Mouse (Mus musculus): ENCODE results near the gene Dnah14. TPM values are rescaled to one million over a fixed set of nuclear protein-coding genes. Genes with fewer than 3 reads are reported as not detected.
"Not testable (repeated sequence)": the region's sequence is repeated elsewhere in the genome, so short reads cannot be mapped to it uniquely, and the experiment has no call there.

Gene Dnah14
- polyA plus RNA-seq, 1 experiment from 2014 or later: 0.89 TPM

GRCm38 (mm10) chr1:181733517-181733916 lies 157.2 kb downstream of the Dnah14 start:
- H3K4me1 ChIP-seq: no peaks in the 10 kb centered on the region
- no peak overlapping the region for H3K4me3 ChIP-seq
- no peak overlapping the region for H3K27ac ChIP-seq
- no peak for ATAC-seq (ENCODE audit: low FRiP score)
- WGBS: 76% methylated on average over 5 of the region's 5 CpGs
- no peaks in the 10 kb centered on the region for H3K9me3 ChIP-seq (replicated peaks)
- H3K4me2 ChIP-seq (replicated peaks): no peak overlapping the region
- H3K9ac ChIP-seq: no peak overlapping the region
- no peaks in the 10 kb centered on the region for H3K36me3 ChIP-seq
- no peaks in the 10 kb centered on the region for H3K27me3 ChIP-seq

DNA sequence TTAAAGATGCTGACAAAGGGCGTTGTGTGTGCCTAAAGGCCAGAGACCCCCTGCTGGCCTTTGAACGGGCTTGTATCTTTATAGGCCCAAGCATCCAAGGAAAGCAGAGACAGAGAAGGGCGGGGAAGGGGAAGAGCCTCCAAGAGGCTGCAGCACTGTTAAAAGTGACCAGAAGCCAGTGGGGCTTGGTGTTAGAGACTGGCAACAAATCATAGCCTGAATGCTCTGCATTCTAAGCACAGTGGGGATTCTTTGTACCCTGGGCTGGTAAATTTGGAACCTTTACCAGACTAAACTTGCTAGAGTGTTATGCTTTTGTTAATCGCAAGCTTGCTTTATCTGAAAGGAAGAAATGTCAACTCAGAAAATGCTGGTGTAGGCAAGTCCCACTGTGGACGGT lies 163.9 kb downstream of the Dnah14 start:
- ATAC-seq (ENCODE audit: low FRiP score): no peak
- H3K4me2 ChIP-seq (replicated peaks): no peak overlapping the region
- H3K36me3 ChIP-seq: no peaks in the 10 kb centered on the region
- H3K4me3 ChIP-seq: no peak overlapping the region
- H3K27ac ChIP-seq: no peak overlapping the region
- peaks cover 7% of the 10 kb centered on the region; the same call in 1 of the 2 replicates for H3K4me1 ChIP-seq
- no peaks in the 10 kb centered on the region for H3K27me3 ChIP-seq
- no peaks in the 10 kb centered on the region for H3K9me3 ChIP-seq (replicated peaks)
- 40% methylated on average over 5 of the region's 5 CpGs for WGBS
- H3K9ac ChIP-seq: no peak overlapping the region

DNA sequence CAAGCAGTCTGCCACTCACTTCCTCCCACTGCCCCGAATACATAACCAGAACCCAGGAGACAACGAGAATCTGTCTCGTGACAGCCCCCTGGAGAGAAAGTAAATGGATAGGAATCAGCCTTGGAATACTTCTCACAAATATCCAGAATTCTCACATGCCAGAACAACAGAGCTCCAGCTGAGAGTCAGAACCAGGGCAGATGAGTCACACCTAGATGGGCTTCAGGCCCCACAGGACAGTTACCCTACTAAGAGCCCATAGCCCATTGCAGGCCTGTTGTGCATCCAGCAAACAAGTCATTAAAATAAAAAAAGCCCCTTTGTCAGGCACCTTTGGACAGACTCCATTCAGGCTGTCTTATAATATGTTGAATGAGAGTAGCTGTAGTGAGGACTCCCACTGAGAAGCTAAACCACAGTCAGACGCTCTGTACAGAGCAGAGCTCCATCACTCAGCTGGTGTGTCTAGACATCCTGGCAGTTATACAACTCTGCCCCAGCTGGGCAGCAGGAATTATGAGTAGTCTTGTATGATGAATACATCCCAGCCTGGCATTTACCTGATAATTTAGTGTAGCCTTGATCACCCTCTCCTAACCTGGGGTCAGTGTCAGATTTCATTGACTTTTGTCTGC lies 166.0 kb downstream of the Dnah14 start:
- Histone ChIP-seq H3K4me2 (replicated peaks) (no peak overlapping the region), H3K27me3 (no peaks in the 10 kb centered on the region), H3K27ac (no peak overlapping the region), H3K4me3 (no peak overlapping the region), H3K4me1 (peaks cover 7% of the 10 kb centered on the region; the same call in 1 of the 2 replicates), H3K36me3 (no peaks in the 10 kb centered on the region), H3K9ac (no peak overlapping the region), H3K9me3 (replicated peaks) (no peaks in the 10 kb centered on the region)
- ATAC-seq (ENCODE audit: low FRiP score): no peak
- WGBS: 41% methylated on average over 4 of the region's 4 CpGs

DNA sequence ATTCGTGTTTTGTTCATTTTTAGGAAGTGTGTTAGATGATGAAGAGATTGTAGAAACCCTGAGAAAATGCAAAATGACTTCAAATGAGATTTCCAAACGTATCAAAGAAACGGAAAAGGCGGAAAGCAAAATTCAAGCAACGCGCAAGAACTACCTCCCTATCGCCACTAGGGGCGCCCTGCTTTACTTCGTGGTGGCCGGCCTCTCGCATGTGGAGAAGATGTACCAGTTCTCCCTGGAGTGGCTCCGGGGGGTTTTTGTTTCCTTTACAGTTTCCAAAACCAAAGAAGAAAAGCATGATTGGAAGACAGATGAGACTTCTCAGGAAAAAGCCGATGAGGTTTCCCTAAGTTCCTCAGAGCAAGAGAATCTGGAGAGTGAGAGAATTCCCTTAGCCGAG lies 193.0 kb downstream of the Dnah14 start:
- H3K4me1 ChIP-seq: no peaks in the 10 kb centered on the region
- no peak overlapping the region for H3K4me2 ChIP-seq (replicated peaks)
- no peak overlapping the region for H3K27ac ChIP-seq
- no peaks in the 10 kb centered on the region for H3K9me3 ChIP-seq (replicated peaks)
- H3K36me3 ChIP-seq: no peaks in the 10 kb centered on the region
- H3K4me3 ChIP-seq: no peak overlapping the region
- no peaks in the 10 kb centered on the region for H3K27me3 ChIP-seq
- H3K9ac ChIP-seq: no peak overlapping the region
- ATAC-seq (ENCODE audit: low FRiP score): no peak
- WGBS: 61% methylated on average over 14 of the region's 14 CpGs

DNA sequence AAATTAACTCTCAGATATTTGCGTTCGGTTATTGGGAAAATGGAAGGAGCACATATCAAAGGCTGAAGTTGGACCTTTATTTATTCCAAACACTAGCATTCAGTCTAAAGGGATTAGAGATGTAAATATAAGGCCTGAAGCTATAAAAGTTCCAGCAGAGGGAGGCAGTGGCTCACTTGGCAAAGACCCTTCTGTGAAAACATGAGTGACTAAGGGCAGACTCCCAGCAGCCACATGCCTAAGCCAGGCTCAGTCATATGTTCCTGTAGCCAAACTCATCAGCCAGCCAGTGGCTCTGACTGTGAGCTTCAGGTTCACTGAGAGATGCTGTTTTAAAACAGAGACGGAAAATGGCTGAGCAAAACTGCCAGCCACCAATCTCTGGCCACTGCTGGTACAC lies 195.5 kb downstream of the Dnah14 start:
- Histone ChIP-seq H3K4me1 (no peaks in the 10 kb centered on the region), H3K27me3 (no peaks in the 10 kb centered on the region), H3K4me2 (replicated peaks) (no peak overlapping the region), H3K9ac (no peak overlapping the region), H3K4me3 (no peak overlapping the region), H3K27ac (no peak overlapping the region), H3K36me3 (no peaks in the 10 kb centered on the region), H3K9me3 (replicated peaks) (no peaks in the 10 kb centered on the region)
- no peak for ATAC-seq (ENCODE audit: low FRiP score)
- 89% methylated on average over 3 of the region's 3 CpGs for WGBS

GRCm38 (mm10) chr1:181776541-181776940 lies 200.2 kb downstream of the Dnah14 start:
- Histone ChIP-seq H3K4me2 (replicated peaks) (no peak overlapping the region), H3K4me1 (no peaks in the 10 kb centered on the region), H3K27me3 (no peaks in the 10 kb centered on the region), H3K27ac (no peak overlapping the region), H3K9ac (no peak overlapping the region), H3K36me3 (no peaks in the 10 kb centered on the region), H3K4me3 (no peak overlapping the region), H3K9me3 (replicated peaks) (no peaks in the 10 kb centered on the region)
- 58% methylated on average over 1 of the region's 1 CpGs for WGBS
- no peak for ATAC-seq (ENCODE audit: low FRiP score)

DNA sequence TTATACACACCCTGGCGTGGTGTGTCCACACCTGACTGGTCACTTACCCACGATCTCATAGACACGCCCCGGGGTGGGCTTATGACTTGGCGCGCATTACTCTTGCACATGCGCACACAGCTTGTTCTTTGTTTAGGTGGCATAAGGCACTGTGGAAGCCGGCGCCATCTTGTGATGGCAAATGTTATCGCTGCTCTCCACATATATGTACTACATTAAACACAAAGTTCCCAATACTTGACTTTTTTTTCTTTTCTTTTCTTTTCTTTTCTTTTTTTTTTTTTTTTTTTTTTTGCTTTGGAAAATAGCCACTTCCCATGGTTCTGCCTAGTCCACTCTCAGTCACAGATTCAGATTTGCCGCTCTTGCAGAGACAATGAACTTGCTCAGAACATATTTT lies 206.2 kb downstream of the Dnah14 start:
- H3K9me3 ChIP-seq (replicated peaks); H3K4me1 ChIP-seq; H3K4me2 ChIP-seq (replicated peaks): not testable (repeated sequence)

DNA sequence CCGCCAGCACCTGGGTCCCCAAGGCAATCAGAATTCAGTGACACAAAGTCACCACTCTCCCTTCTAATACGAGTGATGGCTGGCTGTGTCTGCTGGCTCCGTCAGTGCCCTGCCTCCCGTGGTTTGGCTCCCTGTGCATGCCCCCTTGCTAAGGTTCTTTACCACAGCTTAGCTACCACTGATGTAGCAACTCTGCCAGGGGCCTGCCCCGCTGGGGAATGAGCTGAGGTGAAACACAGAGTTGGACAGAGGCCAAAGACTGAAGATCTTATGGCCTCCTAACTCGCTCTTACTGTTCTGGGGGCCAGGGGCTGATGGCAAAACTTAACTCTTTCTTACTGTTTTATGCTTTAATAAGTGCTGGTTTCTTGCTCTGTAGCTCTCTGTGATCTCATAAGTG lies 213.6 kb downstream of the Dnah14 start:
- Histone ChIP-seq H3K4me3 (no peak overlapping the region), H3K36me3 (no peaks in the 10 kb centered on the region), H3K4me1 (no peaks in the 10 kb centered on the region; the same call in 1 of the 2 replicates), H3K27ac (peak overlapping the region; percentile 13; the same call in 1 of the 2 replicates), H3K9ac (no peak overlapping the region), H3K27me3 (no peaks in the 10 kb centered on the region), H3K9me3 (replicated peaks) (no peaks in the 10 kb centered on the region), H3K4me2 (replicated peaks) (no peak overlapping the region)
- no peak for ATAC-seq (ENCODE audit: low FRiP score)
- WGBS: 58% methylated on average over 6 of the region's 6 CpGs

More for the DNA sequence above, 206.2 kb downstream of the Dnah14 start:
- not testable (repeated sequence) for H3K27ac ChIP-seq; ATAC-seq (ENCODE audit: low FRiP score); H3K27me3 ChIP-seq; H3K4me3 ChIP-seq; H3K36me3 ChIP-seq; H3K9ac ChIP-seq
- 95% methylated on average over 11 of the region's 11 CpGs for WGBS

DNA sequence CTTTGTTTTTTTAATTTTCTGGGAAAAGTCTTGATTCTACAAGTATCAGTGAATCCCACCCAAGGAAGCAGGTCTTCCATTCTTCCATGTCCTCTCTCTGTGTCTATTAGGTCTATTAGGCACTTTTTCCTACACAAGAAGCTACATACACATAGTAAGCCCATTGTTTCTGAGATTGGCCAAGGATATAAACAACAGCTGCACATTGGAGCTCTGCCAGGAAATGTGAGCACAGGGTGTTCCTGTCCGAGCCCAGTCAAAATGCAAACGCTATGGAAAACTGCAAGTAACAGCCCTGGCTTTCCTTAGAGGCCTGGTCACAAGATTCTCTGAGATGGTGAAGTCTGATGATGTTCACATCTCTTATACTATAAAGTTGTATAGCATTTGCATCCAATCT lies 217.2 kb downstream of the Dnah14 start:
- H3K36me3 ChIP-seq: no peaks in the 10 kb centered on the region
- H3K4me3 ChIP-seq: no peak overlapping the region
- H3K4me2 ChIP-seq (replicated peaks): no peak overlapping the region
- H3K4me1 ChIP-seq: no peaks in the 10 kb centered on the region; the same call in 1 of the 2 replicates
- no peaks in the 10 kb centered on the region for H3K9me3 ChIP-seq (replicated peaks)
- no peak overlapping the region for H3K9ac ChIP-seq
- no peak for ATAC-seq (ENCODE audit: low FRiP score)
- WGBS: 59% methylated on average over 2 of the region's 2 CpGs
- H3K27ac ChIP-seq: no peak overlapping the region
- H3K27me3 ChIP-seq: no peaks in the 10 kb centered on the region

- Histone ChIP-seq H3K27ac (no peak overlapping the region), H3K36me3 (no peaks in the 10 kb centered on the region), H3K4me3 (no peak overlapping the region), H3K4me2 (replicated peaks) (no peak overlapping the region), H3K4me1 (no peaks in the 10 kb centered on the region), H3K9me3 (replicated peaks) (no peaks in the 10 kb centered on the region), H3K27me3 (no peaks in the 10 kb centered on the region), H3K9ac (no peak overlapping the region)
- WGBS: 94% methylated on average over 3 of the region's 3 CpGs
- no peak for ATAC-seq (ENCODE audit: low FRiP score)
Observed at GRCm38 (mm10) chr1:181799911-181800310, 223.6 kb downstream of the Dnah14 start.

DNA sequence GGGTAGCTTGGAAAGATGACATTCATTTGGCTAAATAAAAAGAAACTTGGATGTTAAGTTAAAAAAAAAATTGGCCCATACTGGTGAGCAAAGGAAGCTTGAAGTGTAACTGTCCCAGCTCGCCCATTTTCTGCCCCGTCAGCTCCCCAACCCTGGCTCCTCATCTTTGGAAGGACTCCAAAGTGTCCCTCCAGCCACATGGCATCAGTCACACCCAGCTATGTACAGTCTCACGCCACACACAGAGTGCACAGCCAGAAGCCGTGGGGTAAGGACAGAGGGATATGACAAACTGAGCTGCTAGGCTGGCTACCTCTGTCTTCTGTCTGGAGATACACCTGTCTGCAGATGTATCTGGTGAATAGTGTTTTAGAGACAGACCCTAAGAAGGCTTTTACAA lies 224.3 kb downstream of the Dnah14 start:
- 86% methylated on average over 4 of the region's 4 CpGs for WGBS
- no peaks in the 10 kb centered on the region for H3K9me3 ChIP-seq (replicated peaks)
- no peaks in the 10 kb centered on the region for H3K36me3 ChIP-seq
- no peaks in the 10 kb centered on the region for H3K4me1 ChIP-seq
- H3K4me3 ChIP-seq: no peak overlapping the region
- no peak overlapping the region for H3K27ac ChIP-seq
- no peaks in the 10 kb centered on the region for H3K27me3 ChIP-seq
- no peak for ATAC-seq (ENCODE audit: low FRiP score)
- no peak overlapping the region for H3K9ac ChIP-seq
- H3K4me2 ChIP-seq (replicated peaks): no peak overlapping the region

DNA sequence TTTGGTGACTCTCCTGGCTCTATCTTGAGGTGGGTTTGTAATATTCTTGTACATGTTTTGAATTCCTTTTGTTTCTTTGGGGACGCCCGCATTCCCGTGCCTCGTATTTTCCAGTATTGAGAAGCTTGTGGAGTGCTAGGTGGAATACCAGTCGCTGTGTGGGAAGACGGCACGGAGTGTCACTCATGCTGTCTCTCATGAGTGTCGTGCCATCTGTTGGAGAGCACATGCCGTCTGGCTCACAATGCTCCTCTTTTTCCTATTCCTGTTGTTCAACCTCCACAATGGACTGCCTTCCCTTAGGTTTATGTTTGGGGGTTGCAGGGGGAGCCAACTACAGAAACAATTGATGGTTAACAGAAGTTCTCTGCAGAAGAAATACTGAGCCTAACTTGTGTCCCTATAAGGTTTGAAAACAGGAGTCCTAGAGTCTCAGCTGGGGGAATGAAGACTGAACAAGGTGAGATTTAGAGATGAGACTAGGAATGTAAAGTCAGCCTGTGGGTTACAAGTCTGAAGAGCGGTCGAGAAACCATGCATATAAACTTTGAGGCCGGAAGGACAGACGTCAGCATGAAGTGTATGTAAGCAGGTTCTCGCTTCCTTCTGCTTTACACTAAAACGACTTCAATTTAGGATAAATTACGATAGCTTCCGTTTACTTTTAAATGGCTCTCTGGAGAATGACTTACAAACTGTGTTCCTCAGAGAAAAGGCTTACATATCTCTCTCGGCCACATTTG lies 235.3 kb downstream of the Dnah14 start:
- H3K27ac ChIP-seq: no peak overlapping the region
- WGBS: 92% methylated on average over 18 of the region's 18 CpGs
- no peak overlapping the region for H3K4me2 ChIP-seq (replicated peaks)
- peaks cover 25% of the 10 kb centered on the region for H3K36me3 ChIP-seq
- ATAC-seq (ENCODE audit: low FRiP score): no peak
- no peak overlapping the region for H3K9ac ChIP-seq
- no peak overlapping the region for H3K4me3 ChIP-seq
- H3K27me3 ChIP-seq: no peaks in the 10 kb centered on the region
- no peaks in the 10 kb centered on the region for H3K4me1 ChIP-seq
- no peaks in the 10 kb centered on the region for H3K9me3 ChIP-seq (replicated peaks)

DNA sequence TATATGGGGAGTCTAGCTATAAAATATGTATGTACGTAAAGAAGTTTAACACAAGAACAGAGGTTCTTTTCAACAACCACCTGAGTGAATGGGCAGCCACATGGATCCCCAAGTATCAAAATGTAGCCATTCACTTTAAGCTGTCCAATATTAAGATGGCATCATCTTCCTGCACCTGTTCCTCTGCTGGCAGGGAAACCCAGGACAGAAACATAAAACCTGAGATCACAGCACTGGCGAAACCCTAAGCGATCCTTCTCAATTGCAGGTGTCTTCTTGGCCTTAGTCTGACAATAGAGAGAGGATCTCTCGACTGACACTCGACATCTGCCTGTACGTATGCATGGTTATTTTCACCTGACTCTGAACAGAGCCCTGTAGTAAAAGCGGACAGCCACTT lies 250.4 kb downstream of the Dnah14 start:
- Histone ChIP-seq H3K4me1 (no peaks in the 10 kb centered on the region), H3K27me3 (no peaks in the 10 kb centered on the region), H3K27ac (no peak overlapping the region), H3K4me2 (replicated peaks) (no peak overlapping the region), H3K9me3 (replicated peaks) (no peaks in the 10 kb centered on the region), H3K4me3 (no peak overlapping the region), H3K36me3 (peaks cover 93% of the 10 kb centered on the region), H3K9ac (no peak overlapping the region)
- 95% methylated on average over 7 of the region's 7 CpGs for WGBS
- ATAC-seq (ENCODE audit: low FRiP score): no peak
